Mouse (Mus musculus) heart, embryonic 14.5 days (tissue): ENCODE measurements at regions not wholly inside any gene's neighbourhood (a gene's known extent, or its start where the extent isn't known, plus 50 kb on each side); places are given as distances from the start of the nearest gene placed in this dataset.

Source experiments
- ATAC-seq: fragments of 200-750 bp; cut with Nextera tagmentation; 2 replicates; pipeline ENCODE4 v1.8.0; 2017; ENCODE audit warnings: low read depth, moderate TSS enrichment; ENCODE audit not compliant: insufficient number of reproducible peaks, insufficient read depth, low FRiP score
- H3K27ac ChIP-seq, 2 experiments: fragments of 200-500 bp in 1 of 2; fragments of 300-500 bp in 1 of 2; sonication (generic) in 1 of 2; replicated peaks in 1 of 2; 2 replicates each; pipeline ENCODE4 v1.5.1; 2012 to 2014; ENCODE audit warnings: low read depth in 2 of 2, low read length in 2 of 2, control low read depth in 1 of 2, mild to moderate bottlenecking in 1 of 2, mixed read lengths in 1 of 2; ENCODE audit not compliant: control insufficient read depth in 1 of 2, insufficient read depth in 1 of 2
- H3K27me3 ChIP-seq: fragments of 300-500 bp; sonication (generic); 2 replicates; pipeline ENCODE4 v1.6.1; 2014; ENCODE audit warnings: mild to moderate bottlenecking, low read length, control low read depth; ENCODE audit not compliant: control insufficient read depth, insufficient read depth
- H3K36me3 ChIP-seq: fragments of 300-500 bp; sonication (generic); 2 replicates; pipeline ENCODE4 v1.6.1; 2014; ENCODE audit warnings: mild to moderate bottlenecking, control low read depth, low read length, mixed read lengths; ENCODE audit not compliant: control insufficient read depth, insufficient read depth
- H3K4me1 ChIP-seq, 2 experiments: fragments of 200-500 bp in 1 of 2; fragments of 300-500 bp in 1 of 2; sonication (generic) in 1 of 2; 2 replicates each; pipeline ENCODE4 v1.6.1; 2012 to 2014; ENCODE audit warnings: low read length in 2 of 2, control low read depth in 1 of 2, mixed read lengths in 1 of 2; ENCODE audit not compliant: control insufficient read depth in 2 of 2, insufficient read depth in 2 of 2
- H3K4me2 ChIP-seq: fragments of 300-500 bp; sonication (generic); 2 replicates; pipeline ENCODE4 v1.6.1; 2014; ENCODE audit warnings: mild to moderate bottlenecking, low read length
- H3K4me3 ChIP-seq, 2 experiments: fragments of 200-500 bp in 1 of 2; fragments of 300-500 bp in 1 of 2; sonication (generic) in 1 of 2; 2 replicates each; pipeline ENCODE4 v1.5.1; 2012 to 2014; ENCODE audit warnings: low read length in 2 of 2, mild to moderate bottlenecking in 2 of 2, control low read depth in 1 of 2, low read depth in 1 of 2, moderate library complexity in 1 of 2; ENCODE audit not compliant: control insufficient read depth in 1 of 2, insufficient read depth in 1 of 2
- H3K9ac ChIP-seq: fragments of 300-500 bp; sonication (generic); 2 replicates; pipeline ENCODE4 v1.6.1; 2014; ENCODE audit warnings: mild to moderate bottlenecking, low read length
- H3K9me3 ChIP-seq: fragments of 300-500 bp; sonication (generic); 2 replicates; pipeline ENCODE4 v1.6.1; 2016; ENCODE audit warnings: low read length, control low read depth; ENCODE audit not compliant: control insufficient read depth
- WGBS: fragments of 180-500 bp; shearing (Covaris S2); extraction: QIAGEN DNeasy Blood & Tissue Kit; methylation state at CpG from one replicate; pipeline ENCODE4 v1.1.7; 2014; 5-methylcytosine and 5-hydroxymethylcytosine counted together

- WGBS, result 54% methylated on average over 4 of the region's 4 CpGs
- peaks cover 14 to 26% of the 10 kb centered on the region in 2 experiments for H3K4me1 ChIP-seq
- H3K9ac ChIP-seq, result no peak overlapping the region
- H3K36me3 ChIP-seq, result no peaks in the 10 kb centered on the region
- no peaks in the 10 kb centered on the region for H3K27me3 ChIP-seq
- ATAC-seq, result no peak
- no peak overlapping the region for H3K4me2 ChIP-seq
- H3K4me3 ChIP-seq, result no peak overlapping the region
- H3K27ac ChIP-seq, result no peak overlapping the region
- no peaks in the 10 kb centered on the region for H3K9me3 ChIP-seq
These were observed 335.6 kb downstream of the Efnb2 start for GRCm38 (mm10) chr8:8325420-8325819.

GRCm38 (mm10) chr8:8324520-8324919 is 336.5 kb downstream of the Efnb2 start:
- 69% methylated on average over 5 of the region's 5 CpGs for WGBS
- no peaks in the 10 kb centered on the region for H3K36me3 ChIP-seq
- peaks cover 14 to 26% of the 10 kb centered on the region in 2 experiments for H3K4me1 ChIP-seq
- H3K4me3 ChIP-seq, result no peak overlapping the region
- H3K27ac ChIP-seq, result no peak overlapping the region
- H3K9ac ChIP-seq, result no peak overlapping the region
- no peaks in the 10 kb centered on the region for H3K27me3 ChIP-seq
- no peak overlapping the region for H3K4me2 ChIP-seq
- no peaks in the 10 kb centered on the region for H3K9me3 ChIP-seq
- ATAC-seq, result no peak

GRCm38 (mm10) chr8:8308253-8308652 is 352.8 kb downstream of the Efnb2 start:
- no peak overlapping the region for H3K4me3 ChIP-seq
- no peaks in the 10 kb centered on the region for H3K27me3 ChIP-seq
- ATAC-seq, result no peak

GRCm38 (mm10) chr8:8307487-8307886 is 353.6 kb downstream of the Efnb2 start:
- Histone ChIP-seq H3K9me3 (no peaks in the 10 kb centered on the region), H3K4me2 (peak overlapping the region; percentile 3; the same call in 1 of the 2 replicates), H3K27ac (no peak overlapping the region), H3K9ac (no peak overlapping the region), H3K27me3 (no peaks in the 10 kb centered on the region), H3K4me1 (peaks cover 5 to 6% of the 10 kb centered on the region in 2 experiments; a peak in 3 of 4 replicates), H3K36me3 (no peaks in the 10 kb centered on the region), H3K4me3 (no peak overlapping the region)
- ATAC-seq, result no peak
- WGBS, result 38% methylated on average over 9 of the region's 9 CpGs

More at GRCm38 (mm10) chr8:8308253-8308652, 352.8 kb downstream of the Efnb2 start:
- Histone ChIP-seq H3K4me1 (peaks cover 5 to 6% of the 10 kb centered on the region in 2 experiments; a peak in 3 of 4 replicates), H3K27ac (no peak overlapping the region), H3K9ac (no peak overlapping the region), H3K4me2 (no peak overlapping the region), H3K9me3 (no peaks in the 10 kb centered on the region), H3K36me3 (no peaks in the 10 kb centered on the region)
- WGBS, result 83% methylated on average over 7 of the region's 7 CpGs

- no peaks in the 10 kb centered on the region for H3K4me1 ChIP-seq
- ATAC-seq, result no peak
- H3K4me3 ChIP-seq, result no peak overlapping the region
- H3K27me3 ChIP-seq, result no peaks in the 10 kb centered on the region
- 78% methylated on average over 6 of the region's 6 CpGs for WGBS
- no peak overlapping the region for H3K27ac ChIP-seq
- no peak overlapping the region for H3K9ac ChIP-seq
- no peak overlapping the region for H3K4me2 ChIP-seq
- no peaks in the 10 kb centered on the region for H3K36me3 ChIP-seq
- no peaks in the 10 kb centered on the region for H3K9me3 ChIP-seq
These were observed 360.9 kb downstream of the Efnb2 start for GRCm38 (mm10) chr8:8299965-8300767.

- ATAC-seq, result no peak
- WGBS, result 67% methylated on average over 6 of the region's 6 CpGs
- no peaks in the 10 kb centered on the region for H3K27me3 ChIP-seq
These were observed 368.3 kb downstream of the Efnb2 start for GRCm38 (mm10) chr8:8292577-8293247.

GRCm38 (mm10) chr8:8285876-8286275 is 375.2 kb downstream of the Efnb2 start:
- H3K36me3 ChIP-seq, result no peaks in the 10 kb centered on the region
- H3K9me3 ChIP-seq, result no peaks in the 10 kb centered on the region
- 0 out of 4 replicates have a peak, but pooled peaks cover 0 to 2% of the 10 kb centered on the region in 2 experiments for H3K4me1 ChIP-seq
- no peak for ATAC-seq
- H3K9ac ChIP-seq, result no peak overlapping the region
- 71% methylated on average over 4 of the region's 4 CpGs for WGBS
- H3K4me3 ChIP-seq, result no peak overlapping the region
- H3K27me3 ChIP-seq, result peaks cover 7% of the 10 kb centered on the region; the same call in 1 of the 2 replicates
- H3K4me2 ChIP-seq, result no peak overlapping the region
- H3K27ac ChIP-seq, result no peak overlapping the region

More at GRCm38 (mm10) chr8:8292577-8293247, 368.3 kb downstream of the Efnb2 start:
- H3K4me3 ChIP-seq, result no peak overlapping the region
- no peaks in the 10 kb centered on the region for H3K36me3 ChIP-seq
- no peak overlapping the region for H3K27ac ChIP-seq
- no peaks in the 10 kb centered on the region for H3K9me3 ChIP-seq
- H3K9ac ChIP-seq, result no peak overlapping the region
- H3K4me2 ChIP-seq, result no peak overlapping the region
- H3K4me1 ChIP-seq, result no peaks in the 10 kb centered on the region
